Mouse (Mus musculus) T-helper 17 cell (primary cell): ENCODE data around the gene Myo1c.

Experiments used
- in situ Hi-C, 2 experiments: fragments of 300-600 bp; cut with MboI, MseI; formaldehyde crosslinking; loops; 1 replicate in 1 of 2; 2 replicates in 1 of 2; pipeline ENCODE4 v1.15.1; 2025; ENCODE audit warnings: high pct_unique_total_duplicates in 2 of 2

The Myo1c gene

GRCm38 (mm10) chr11:75647681-75648211 lies 2.6 kb upstream of the Myo1c start:
- in situ Hi-C loops, result no loop called here

GRCm38 (mm10) chr11:75649155-75649561 lies 1.1 kb upstream of the Myo1c start:
- in situ Hi-C loops, result no loop called here

GRCm38 (mm10) chr11:75650958-75651425 lies 688 bp downstream of the Myo1c start:
- in situ Hi-C loops, result no loop called here

- in situ Hi-C loops, result no loop called here
Measured at GRCm38 (mm10) chr11:75651426-75652221, 1.3 kb downstream of the Myo1c start.

GRCm38 (mm10) chr11:75652222-75652941 lies 2.1 kb downstream of the Myo1c start:
- in situ Hi-C loops, result no loop called here

- in situ Hi-C loops, result no loop called here
Measured at GRCm38 (mm10) chr11:75652942-75653684, 2.8 kb downstream of the Myo1c start.

GRCm38 (mm10) chr11:75653781-75654470 lies 3.6 kb downstream of the Myo1c start:
- in situ Hi-C loops, result no loop called here

- in situ Hi-C loops, result no loop called here
Measured at GRCm38 (mm10) chr11:75654471-75655390, 4.4 kb downstream of the Myo1c start.

GRCm38 (mm10) chr11:75655621-75656545 lies 5.6 kb downstream of the Myo1c start:
- in situ Hi-C loops, result no loop called here

- in situ Hi-C loops, result no loop called here
Measured at GRCm38 (mm10) chr11:75656621-75657590, 6.6 kb downstream of the Myo1c start.

- in situ Hi-C loops, result no loop called here
Measured at GRCm38 (mm10) chr11:75657841-75658240, 7.5 kb downstream of the Myo1c start.

GRCm38 (mm10) chr11:75658311-75658710 lies 8.0 kb downstream of the Myo1c start:
- in situ Hi-C loops, result no loop called here

- in situ Hi-C loops, result no loop called here
Measured at GRCm38 (mm10) chr11:75658996-75659750, 8.9 kb downstream of the Myo1c start.

GRCm38 (mm10) chr11:75660081-75660590 lies 9.8 kb downstream of the Myo1c start:
- in situ Hi-C loops, result no loop called here

GRCm38 (mm10) chr11:75660941-75661800 lies 10.9 kb downstream of the Myo1c start:
- in situ Hi-C loops, result no loop called here

GRCm38 (mm10) chr11:75662131-75662530 lies 11.8 kb downstream of the Myo1c start:
- in situ Hi-C loops, result no loop called here
